Mouse (Mus musculus) Patski (cell line): ENCODE data around the gene Mob1b. TPM values are rescaled to one million over a fixed set of nuclear protein-coding genes. Genes with fewer than 3 reads are reported as not detected.
A peak's percentile ranks its signal among the peaks of the same experiment; 100 is the strongest.

Experiments
- ATAC-seq: fragments of 100-300 bp; one replicate; pipeline ENCODE4 v1.8.0; 2021
- CTCF ChIA-PET: fragments of 350-600 bp; sonication (Branson Sonifier 250); formaldehyde crosslinking; loops from one replicate; lab custom pipeline; 2022; ENCODE audit warnings: inconsistent platforms; lab: Charles Lee
- POLR2A ChIA-PET: fragments of 350-600 bp; sonication (Branson Sonifier 250); formaldehyde crosslinking; loops from one replicate; lab custom pipeline; 2022; ENCODE audit warnings: antibody characterized with exemption, inconsistent platforms; lab: Charles Lee
- DNase-seq: peaks from one replicate; pipeline ENCODE4 v3.0.0-alpha.2; 2011; ENCODE audit warnings: low read depth, low spot score
- H3K27me3 ChIP-seq: fragments of 371-371 bp; one replicate; pipeline ENCODE4 v1.5.1; 2021
- CTCF ChIP-seq: fragments of 100-300 bp; IDR thresholded peaks from one replicate; pipeline ENCODE4 v1.5.1; 2021
- in situ Hi-C: fragments of 300-500 bp; cut with MboI; formaldehyde crosslinking; loops from 3 replicates; pipeline ENCODE4 v1.11.1; 2018; ENCODE audit warnings: low pct_unique_long_range_greater_than_20kb, mixed read lengths
- polyA plus RNA-seq: library from polyadenylated mRNA; unstranded; gene quantifications from one replicate; pipeline ENCODE4 v1.2.3, GENCODE M21; 2021

Gene Mob1b
- polyA plus RNA-seq, 1 experiment from 2014 or later, result 23.9 TPM

- H3K27me3 ChIP-seq, result no peaks in the 10 kb centered on the region
- in situ Hi-C loops, result loop anchor here (10.0 kb wide), 1 partner anchor 201 kb away; the partner anchor contains the start of gene Rufy3
- POLR2A ChIA-PET, result interaction anchor here (0.5 to 0.6 kb wide), 2 partner anchors 42 to 1486 kb away, joined by 3 to 5 read pairs; no protein-coding TSS in a partner anchor
- CTCF ChIA-PET, result interaction anchor here (0.7 to 1.1 kb wide), 2 partner anchors 8 to 77 kb away, joined by 3 read pairs; no protein-coding TSS in a partner anchor
- ATAC-seq (no peak), DNase-seq (no peak)
- TF ChIP-seq CTCF, result no peak
Measured at GRCm38 (mm10) chr5:88766121-88766520, 45.5 kb downstream of the Mob1b start.

GRCm38 (mm10) chr5:88766863-88767262 is 46.2 kb downstream of the Mob1b start:
- in situ Hi-C loops, result loop anchor here (10.0 kb wide), 1 partner anchor 202 kb away; the partner anchor contains the start of gene Rufy3
- TF ChIP-seq CTCF, result no peak
- DNase-seq (no peak), ATAC-seq (no peak)
- H3K27me3 ChIP-seq, result no peaks in the 10 kb centered on the region
- ChIA-PET POLR2A (no interaction called here), CTCF (interaction anchor here (1.1 kb wide), 1 partner anchor 9 kb away, joined by 3 read pairs; no protein-coding TSS in a partner anchor)

- DNase-seq, result no peak
- ChIA-PET POLR2A (interaction anchor here (0.7 kb wide), 1 partner anchor 31 kb away, joined by 3 read pairs; no protein-coding TSS in a partner anchor), CTCF (interaction anchor here (1.1 to 1.7 kb wide), 4 partner anchors 16 to 78 kb away, joined by 3 to 4 read pairs (median 3); no protein-coding TSS in a partner anchor)
- no peaks in the 10 kb centered on the region for H3K27me3 ChIP-seq
- ATAC-seq, result no peak
- in situ Hi-C loops, result loop anchor here (10.0 kb wide), 1 partner anchor 203 kb away; the partner anchor contains the start of gene Rufy3
- TF ChIP-seq CTCF, result no peak
Measured at GRCm38 (mm10) chr5:88768201-88768600, 47.5 kb downstream of the Mob1b start.

- CTCF ChIA-PET, result interaction anchor here (0.9 to 2.7 kb wide), 4 partner anchors 8 to 93 kb away, joined by 3 to 11 read pairs (median 4); no protein-coding TSS in a partner anchor
- no peaks in the 10 kb centered on the region for H3K27me3 ChIP-seq
- no peak for TF ChIP-seq CTCF
- no peak for ATAC-seq
- POLR2A ChIA-PET, result no interaction called here
- in situ Hi-C loops, result no loop called here
- no peak for DNase-seq
Measured at GRCm38 (mm10) chr5:88782072-88782765, 61.6 kb downstream of the Mob1b start.

- ChIA-PET CTCF (interaction anchor here (2.1 kb wide), 1 partner anchor 11 kb away, joined by 7 read pairs; no protein-coding TSS in a partner anchor), POLR2A (no interaction called here)
- in situ Hi-C loops, result loop anchor here (5.0 kb wide), 2 partner anchors 437 to 602 kb away; no protein-coding TSS in a partner anchor
- ATAC-seq (no peak), DNase-seq (no peak)
- TF ChIP-seq CTCF, result no peak
- no peaks in the 10 kb centered on the region for H3K27me3 ChIP-seq
Measured at GRCm38 (mm10) chr5:88785059-88785458, 64.4 kb downstream of the Mob1b start.

GRCm38 (mm10) chr5:88790675-88791074 is 70.0 kb downstream of the Mob1b start:
- DNase-seq (no peak), ATAC-seq (peak; percentile 30)
- in situ Hi-C loops, result no loop called here
- H3K27me3 ChIP-seq, result peaks cover 10% of the 10 kb centered on the region
- TF ChIP-seq CTCF, result no peak
- ChIA-PET CTCF (interaction anchor here (0.7 to 2.1 kb wide), 7 partner anchors 9 to 453 kb away, joined by 3 to 11 read pairs (median 4); no protein-coding TSS in a partner anchor), POLR2A (interaction anchor here (0.6 kb wide), 1 partner anchor 362 kb away, joined by 3 read pairs; no protein-coding TSS in a partner anchor)

GRCm38 (mm10) chr5:88791256-88792245 is 70.9 kb downstream of the Mob1b start:
- POLR2A ChIA-PET, result interaction anchor here (0.6 kb wide), 1 partner anchor 361 kb away, joined by 3 read pairs; no protein-coding TSS in a partner anchor
- peak; percentile 69 for ATAC-seq
- CTCF ChIA-PET, result interaction anchor here (0.8 to 2.1 kb wide), 20 partner anchors 9 to 748 kb away, joined by 3 to 11 read pairs (median 4); no protein-coding TSS in a partner anchor
- in situ Hi-C loops, result no loop called here
- peaks cover 10% of the 10 kb centered on the region for H3K27me3 ChIP-seq
- peak; percentile 77 for TF ChIP-seq CTCF
- peak; percentile 10 for DNase-seq

GRCm38 (mm10) chr5:88793676-88794075 is 73.0 kb downstream of the Mob1b start:
- peaks cover 10% of the 10 kb centered on the region for H3K27me3 ChIP-seq
- no peak for TF ChIP-seq CTCF
- no peak for ATAC-seq
- no peak for DNase-seq
- ChIA-PET CTCF (no interaction called here), POLR2A (no interaction called here)
- in situ Hi-C loops, result no loop called here

- TF ChIP-seq CTCF, result no peak
- ChIA-PET POLR2A (interaction anchor here (0.6 kb wide), 1 partner anchor 15 kb away, joined by 4 read pairs; no protein-coding TSS in a partner anchor), CTCF (no interaction called here)
- ATAC-seq, result no peak
- in situ Hi-C loops, result no loop called here
- DNase-seq, result no peak
- peaks cover 11% of the 10 kb centered on the region for H3K27me3 ChIP-seq
Measured at GRCm38 (mm10) chr5:88795910-88796584, 75.4 kb downstream of the Mob1b start.
